Mouse (Mus musculus): Measurements from ENCODE around the gene Nkx2-3. TPM values are rescaled to one million over a fixed set of nuclear protein-coding genes. Genes with fewer than 3 reads are reported as not detected.

Nkx2-3 gene
- total RNA-seq, 2 experiments from 2014 or later, result not detected

DNA sequence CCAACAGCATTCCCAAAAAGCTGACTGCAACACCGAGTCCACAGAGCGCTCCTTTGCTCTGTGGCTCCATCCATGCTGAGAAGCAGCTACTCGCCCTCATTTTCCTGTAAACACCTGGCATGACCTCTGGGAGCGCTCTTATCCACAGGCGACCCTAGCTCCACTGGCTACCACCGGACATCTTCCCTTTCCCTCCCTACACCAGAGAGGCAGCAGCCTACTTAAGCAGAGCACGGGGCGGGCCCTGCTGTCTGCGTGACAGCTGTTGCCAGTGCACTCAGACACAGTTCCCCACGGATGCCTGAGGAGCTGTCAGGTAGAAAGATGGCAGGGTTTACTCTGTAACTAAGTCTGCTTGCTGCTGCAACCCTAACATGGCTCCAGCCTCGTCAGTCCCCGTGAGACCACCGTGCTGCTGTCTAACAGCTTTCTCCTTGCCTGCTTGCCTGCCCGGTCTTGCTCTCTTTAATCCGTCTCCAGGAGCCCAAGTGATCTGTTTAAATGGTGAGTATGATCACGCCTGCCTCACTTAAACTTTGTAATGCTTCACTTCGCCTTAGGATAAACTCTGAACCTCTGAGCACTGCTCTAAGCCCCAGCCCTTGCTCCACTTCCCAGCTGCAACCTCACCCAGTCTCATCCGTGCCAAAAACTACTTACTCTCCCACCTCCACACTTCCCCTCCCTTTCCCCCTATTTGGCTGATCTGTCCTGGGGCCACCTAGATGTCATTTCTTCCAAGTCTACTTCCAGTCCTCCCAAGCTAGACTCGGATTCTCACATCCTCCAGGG, 50.2 kb downstream of the Nkx2-3 start:
- intact Hi-C loops (cut with DNase I), result no loop called here
- peak; percentile 38 to 48 for DNase-seq

- no peak for DNase-seq
- intact Hi-C loops (cut with DNase I), result no loop called here
These were observed 51.3 kb downstream of the Nkx2-3 start for GRCm38 (mm10) chr19:43663471-43663870.

Small RNA genes lying within 50 kb of the gene (microRNA-seq; reads per million reads assigned to microRNA genes)
- 0 reads per million in 2 experiments for gene Gm22646

Other genes with a start within 250 kb of the Nkx2-3 start
- gene Hpse2, start 224.0 kb upstream of the Nkx2-3 start, total RNA-seq (2021), result under 1 TPM; 0.53 to 0.57 TPM
- gene Cnnm1, start 171.9 kb upstream of the Nkx2-3 start, total RNA-seq (2021), result under 1 TPM; 0.05 to 0.37 TPM
- gene Got1, start 87.7 kb upstream of the Nkx2-3 start, total RNA-seq (2021), result 100 to 1,000 TPM; 438 to 489 TPM
- gene Slc25a28, start 62.6 kb downstream of the Nkx2-3 start, total RNA-seq (2021), result 10 to 100 TPM; 22.0 to 23.3 TPM
- 1 to 10 TPM; 5.4 to 5.7 TPM for gene Entpd7, start 77.3 kb downstream of the Nkx2-3 start, total RNA-seq (2021)
- gene Cutc, start 140.7 kb downstream of the Nkx2-3 start, total RNA-seq (2021), result 10 to 100 TPM in 1 of 2 experiments, 1 to 10 TPM in 1; 9.8 to 11.6 TPM
- 10 to 100 TPM; 32.0 to 38.3 TPM for gene Cox15, start 140.7 kb downstream of the Nkx2-3 start, total RNA-seq (2021)
- not detected for gene Abcc2, start 169.9 kb downstream of the Nkx2-3 start, total RNA-seq (2021)

Measured in heart, postnatal 10 days (tissue).